Mouse (Mus musculus) myocyte (in vitro differentiated cells): ENCODE measurements around the gene Shroom3. TPM values are rescaled to one million over a fixed set of nuclear protein-coding genes. Genes with fewer than 3 reads are reported as not detected.

ENCODE experiments used
- H3K27me3 ChIP-seq: one replicate; pipeline ENCODE4 v1.6.1; 2011; ENCODE audit not compliant: control insufficient read depth, insufficient read depth, insufficient read length
- H3K36me3 ChIP-seq: one replicate; pipeline ENCODE4 v1.6.1; 2011; ENCODE audit not compliant: control insufficient read depth, insufficient read depth
- H3K4me2 ChIP-seq: one replicate; pipeline ENCODE4 v1.6.1; 2011; ENCODE audit warnings: low read depth, control low read depth
- H3K4me3 ChIP-seq: one replicate; pipeline ENCODE4 v1.5.1; 2011; ENCODE audit warnings: mild to moderate bottlenecking, control low read depth, moderate library complexity
- H3K79me2 ChIP-seq: one replicate; pipeline ENCODE4 v1.6.1; 2011; ENCODE audit not compliant: control insufficient read depth, insufficient read depth
- H3ac ChIP-seq: one replicate; pipeline ENCODE4 v1.6.1; 2011; ENCODE audit not compliant: control insufficient read depth, insufficient read length
- CEBPB ChIP-seq: IDR thresholded peaks from 2 replicates; pipeline ENCODE4 v1.6.1; 2011; ENCODE audit warnings: mild to moderate bottlenecking, moderate library complexity; ENCODE audit not compliant: poor library complexity, insufficient read depth, severe bottlenecking
- E2F4 ChIP-seq: IDR thresholded peaks from one replicate; pipeline ENCODE4 v1.6.1; 2011; ENCODE audit warnings: mild to moderate bottlenecking, control low read depth, moderate library complexity; ENCODE audit not compliant: insufficient read depth
- MAX ChIP-seq: IDR thresholded peaks from one replicate; pipeline ENCODE4 v1.6.1; 2011; ENCODE audit warnings: low read depth, mild to moderate bottlenecking, control low read depth
- MYOD1 ChIP-seq, 3 experiments: IDR thresholded peaks; one replicate each; pipeline ENCODE4 v1.6.1; 2011; ENCODE audit warnings: control low read depth in 2 of 3, low read depth in 2 of 3, mild to moderate bottlenecking in 2 of 3, moderate library complexity in 1 of 3; ENCODE audit not compliant: insufficient read length in 2 of 3, control insufficient read depth in 1 of 3
- MYOG ChIP-seq, 3 experiments: IDR thresholded peaks; one replicate each; pipeline ENCODE4 v1.6.1; 2011; ENCODE audit warnings: control low read depth in 2 of 3, low read depth in 2 of 3, mild to moderate bottlenecking in 2 of 3; ENCODE audit not compliant: insufficient read length in 2 of 3, control insufficient read depth in 1 of 3, insufficient read depth in 1 of 3
- POLR2A ChIP-seq: IDR thresholded peaks from one replicate; pipeline ENCODE4 v1.6.1; 2011; ENCODE audit warnings: low read depth, mild to moderate bottlenecking, control low read depth, moderate library complexity; ENCODE audit not compliant: insufficient read length
- POLR2AphosphoS2 ChIP-seq: IDR thresholded peaks from one replicate; pipeline ENCODE4 v1.6.1; 2011; ENCODE audit warnings: low read depth, control low read depth; ENCODE audit not compliant: insufficient read length
- REST ChIP-seq: IDR thresholded peaks from one replicate; pipeline ENCODE4 v1.6.1; 2011; ENCODE audit warnings: mild to moderate bottlenecking, control low read depth, moderate library complexity; ENCODE audit not compliant: insufficient read depth, insufficient read length
- SRF ChIP-seq: IDR thresholded peaks from one replicate; pipeline ENCODE4 v1.6.1; 2011; ENCODE audit warnings: low read depth; ENCODE audit not compliant: control insufficient read depth, insufficient read length
- TCF12 ChIP-seq: IDR thresholded peaks from one replicate; pipeline ENCODE4 v1.6.1; 2011; ENCODE audit warnings: mild to moderate bottlenecking, control low read depth; ENCODE audit not compliant: poor library complexity, insufficient read depth, severe bottlenecking
- TCF3 ChIP-seq: IDR thresholded peaks from one replicate; pipeline ENCODE4 v1.6.1; 2011; ENCODE audit warnings: low read depth, control low read depth; ENCODE audit not compliant: insufficient read length
- USF1 ChIP-seq: IDR thresholded peaks from one replicate; pipeline ENCODE4 v1.6.1; 2011; ENCODE audit warnings: low read depth, mild to moderate bottlenecking, control low read depth, moderate library complexity
- polyA plus RNA-seq: library from polyadenylated mRNA; unstranded; fragments of >200 nt; fragmentation: generic; extraction: Trizol; gene quantifications from one replicate; pipeline ENCODE4 v1.2.1, GENCODE M21; 2012; ENCODE audit warnings: missing spikeins

Shroom3 gene
- polyA plus RNA-seq, 1 experiment: 7.1 TPM

DNA sequence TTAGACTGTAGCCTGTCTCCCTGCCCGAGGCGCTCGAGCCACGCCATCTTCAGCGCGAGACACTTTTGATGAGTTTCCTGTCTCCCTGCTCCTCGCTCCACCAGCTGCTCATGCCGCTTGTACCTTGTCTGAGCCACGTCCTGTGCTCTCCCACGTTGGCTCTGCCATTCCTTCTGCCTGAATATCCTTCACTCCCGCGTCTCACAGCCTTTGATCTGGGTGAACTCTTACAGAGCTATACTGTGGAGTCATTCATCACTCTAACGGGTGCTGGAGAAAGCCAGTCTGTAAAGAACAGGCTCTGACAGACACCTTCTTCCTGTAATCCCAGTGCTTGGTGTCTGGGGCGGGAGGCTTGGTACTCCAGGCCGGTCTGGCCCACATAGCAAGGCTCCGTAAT, 248.1 kb downstream of the Shroom3 start:
- H3K79me2 ChIP-seq: no peaks in the 10 kb centered on the region
- TF ChIP-seq POLR2AphosphoS2 (no peak), REST (no peak)
- no peak overlapping the region for H3K4me3 ChIP-seq
- no peak overlapping the region for H3K4me2 ChIP-seq
- H3ac ChIP-seq: no peak overlapping the region
- no peaks in the 10 kb centered on the region for H3K36me3 ChIP-seq
- no peaks in the 10 kb centered on the region for H3K27me3 ChIP-seq

- Histone ChIP-seq H3K27me3 (no peaks in the 10 kb centered on the region), H3K79me2 (no peaks in the 10 kb centered on the region), H3K36me3 (no peaks in the 10 kb centered on the region), H3K4me2 (peak overlapping the region; percentile 67), H3K4me3 (no peak overlapping the region), H3ac (no peak overlapping the region)
- no peak for TF ChIP-seq TCF3
- TF ChIP-seq TCF12: no peak
- no peak for TF ChIP-seq E2F4
- TF ChIP-seq CEBPB: no peak
- no peak for TF ChIP-seq MYOG (IDR thresholded peaks at IDR 0.05; ENCODE audit: control insufficient read depth in 1 of 3, insufficient read depth in 1 of 3, insufficient read length in 2 of 3, low read depth in 2 of 3)
- no peak for TF ChIP-seq MAX
- TF ChIP-seq MYOD1 (IDR thresholded peaks at IDR 0.05; ENCODE audit: control insufficient read depth in 1 of 3, insufficient read length in 2 of 3, low read depth in 2 of 3): no peak
- no peak for TF ChIP-seq REST
- TF ChIP-seq POLR2A: no peak
- no peak for TF ChIP-seq POLR2AphosphoS2
- no peak for TF ChIP-seq USF1
- no peak for TF ChIP-seq SRF
Observed at GRCm38 (mm10) chr5:92933010-92933409, 249.8 kb downstream of the Shroom3 start.

GRCm38 (mm10) chr5:92933599-92934217, 250.5 kb downstream of the Shroom3 start:
- TF ChIP-seq TCF12: no peak
- no peak for TF ChIP-seq MAX
- no peak for TF ChIP-seq POLR2A
- no peak for TF ChIP-seq POLR2AphosphoS2
- no peak for TF ChIP-seq REST
- no peak for TF ChIP-seq MYOD1 (IDR thresholded peaks at IDR 0.05; ENCODE audit: control insufficient read depth in 1 of 3, insufficient read length in 2 of 3, low read depth in 2 of 3)
- no peak for TF ChIP-seq USF1
- TF ChIP-seq SRF: no peak
- TF ChIP-seq CEBPB: no peak
- no peak for TF ChIP-seq TCF3
- TF ChIP-seq MYOG (IDR thresholded peaks at IDR 0.05; ENCODE audit: control insufficient read depth in 1 of 3, insufficient read depth in 1 of 3, insufficient read length in 2 of 3, low read depth in 2 of 3): no peak
- H3K4me3 ChIP-seq: no peak overlapping the region
- H3K79me2 ChIP-seq: no peaks in the 10 kb centered on the region
- no peak overlapping the region for H3ac ChIP-seq
- peak overlapping the region; percentile 67 for H3K4me2 ChIP-seq
- H3K36me3 ChIP-seq: no peaks in the 10 kb centered on the region
- no peaks in the 10 kb centered on the region for H3K27me3 ChIP-seq

- H3K27me3 ChIP-seq: no peaks in the 10 kb centered on the region
- TF ChIP-seq E2F4: no peak
- no peak for TF ChIP-seq USF1
- H3K79me2 ChIP-seq: no peaks in the 10 kb centered on the region
- no peak overlapping the region for H3K4me3 ChIP-seq
- no peaks in the 10 kb centered on the region for H3K36me3 ChIP-seq
- H3ac ChIP-seq: no peak overlapping the region
- H3K4me2 ChIP-seq: no peak overlapping the region
Observed at GRCm38 (mm10) chr5:92934269-92934939, 251.2 kb downstream of the Shroom3 start.

DNA sequence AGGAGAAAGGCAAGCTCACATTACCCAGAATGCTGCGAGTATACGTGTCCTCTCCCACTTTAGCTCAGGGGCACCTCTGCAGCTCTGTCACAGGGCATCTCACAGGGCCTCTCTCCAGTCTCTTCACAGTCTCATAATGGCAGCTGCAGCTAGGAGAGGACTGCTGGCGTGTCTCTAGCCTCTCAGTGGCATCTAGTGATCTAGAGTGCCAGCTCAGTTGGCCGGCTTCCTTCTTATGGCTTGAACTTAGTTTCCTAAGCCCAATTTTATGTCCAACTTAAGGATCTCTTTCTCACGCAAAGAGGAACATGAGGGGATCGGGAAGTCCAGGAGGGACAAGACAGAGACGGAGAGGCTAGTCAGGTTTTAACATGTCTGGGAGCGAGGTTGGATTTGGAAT, 252.6 kb downstream of the Shroom3 start:
- H3K4me3 ChIP-seq: no peak overlapping the region
- no peak overlapping the region for H3K4me2 ChIP-seq
- no peaks in the 10 kb centered on the region for H3K36me3 ChIP-seq
- H3K79me2 ChIP-seq: no peaks in the 10 kb centered on the region
- no peaks in the 10 kb centered on the region for H3K27me3 ChIP-seq
- no peak for TF ChIP-seq POLR2A
- no peak for TF ChIP-seq MYOD1 (IDR thresholded peaks at IDR 0.05; ENCODE audit: control insufficient read depth in 1 of 3, insufficient read length in 2 of 3, low read depth in 2 of 3)
- no peak for TF ChIP-seq USF1
- TF ChIP-seq E2F4: no peak
- no peak for TF ChIP-seq REST
- no peak for TF ChIP-seq TCF3
- no peak for TF ChIP-seq TCF12
- no peak for TF ChIP-seq MAX
- no peak for TF ChIP-seq MYOG (IDR thresholded peaks at IDR 0.05; ENCODE audit: control insufficient read depth in 1 of 3, insufficient read depth in 1 of 3, insufficient read length in 2 of 3, low read depth in 2 of 3)
- TF ChIP-seq POLR2AphosphoS2: no peak
- no peak for TF ChIP-seq CEBPB
- no peak for TF ChIP-seq SRF
- H3ac ChIP-seq: no peak overlapping the region
